Mouse (Mus musculus): ENCODE measurements around the gene Atl1. TPM values are rescaled to one million over a fixed set of nuclear protein-coding genes. Genes with fewer than 3 reads are reported as not detected.

The Atl1 gene
- polyA plus RNA-seq, 1 experiment from 2014 or later: 124 TPM

DNA sequence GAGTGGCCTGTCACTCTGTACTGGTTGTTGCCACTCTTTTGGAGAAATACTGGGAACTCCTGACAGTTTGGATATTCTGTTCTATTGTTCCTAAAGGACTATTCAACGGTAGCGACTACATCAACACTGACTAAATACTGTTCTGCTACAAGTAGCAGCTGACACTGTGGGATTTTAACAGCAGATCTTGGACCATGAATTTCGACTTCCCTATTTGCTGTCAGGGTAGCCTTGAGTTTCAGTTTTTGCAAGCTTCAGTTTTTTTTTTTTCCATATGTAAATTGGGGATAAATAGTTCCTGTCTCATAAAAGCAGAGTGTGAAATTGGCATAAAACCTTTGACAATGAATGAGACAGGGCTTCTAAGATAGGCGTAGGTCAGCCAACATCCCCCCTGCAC lies 117.9 kb downstream of the Atl1 start:
- ATAC-seq: no peak
- no peak overlapping the region for H3K9ac ChIP-seq (replicated peaks; ENCODE audit: low read depth, low read length)
- WGBS: 94% methylated on average over 4 of the region's 4 CpGs
- H3K4me2 ChIP-seq (ENCODE audit: low read length): no peak overlapping the region
- H3K27ac ChIP-seq (ENCODE audit: low read length): no peak overlapping the region
- H3K4me3 ChIP-seq (replicated peaks; ENCODE audit: low read length): no peak overlapping the region
- no peaks in the 10 kb centered on the region for H3K9me3 ChIP-seq (ENCODE audit: control insufficient read depth, low read length)
- peaks cover 14% of the 10 kb centered on the region for H3K36me3 ChIP-seq (ENCODE audit: control insufficient read depth, insufficient read depth)
- no peaks in the 10 kb centered on the region for H3K27me3 ChIP-seq (replicated peaks; ENCODE audit: control insufficient read depth, insufficient read depth, low read length)
- no peaks in the 10 kb centered on the region for H3K4me1 ChIP-seq (replicated peaks; ENCODE audit: control insufficient read depth, insufficient read depth, low read length)

DNA sequence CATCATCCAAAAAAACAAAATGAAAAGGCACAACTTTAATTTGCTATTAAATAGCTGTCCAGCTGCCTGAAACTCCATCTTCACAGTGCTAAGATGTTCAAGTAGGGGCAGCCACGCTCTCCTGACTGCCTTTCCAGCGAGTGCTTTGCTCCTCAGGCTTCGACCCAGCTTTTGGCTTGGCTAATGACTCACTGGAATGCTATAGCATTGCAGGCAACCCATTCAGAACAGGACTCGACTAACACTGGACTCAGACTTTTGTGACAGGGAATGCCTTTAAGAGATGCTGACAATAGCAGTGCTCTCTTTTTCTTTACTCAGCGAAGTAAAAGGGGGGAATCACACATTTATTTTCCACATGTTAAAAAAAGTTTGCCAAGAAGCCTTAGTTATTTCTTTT lies 119.3 kb downstream of the Atl1 start:
- Histone ChIP-seq H3K4me1 (replicated peaks; ENCODE audit: control insufficient read depth, insufficient read depth, low read length) (no peaks in the 10 kb centered on the region), H3K4me2 (ENCODE audit: low read length) (no peak overlapping the region), H3K4me3 (replicated peaks; ENCODE audit: low read length) (no peak overlapping the region), H3K9ac (replicated peaks; ENCODE audit: low read depth, low read length) (no peak overlapping the region), H3K36me3 (ENCODE audit: control insufficient read depth, insufficient read depth) (peaks cover 14% of the 10 kb centered on the region), H3K27ac (ENCODE audit: low read length) (no peak overlapping the region), H3K9me3 (ENCODE audit: control insufficient read depth, low read length) (no peaks in the 10 kb centered on the region), H3K27me3 (replicated peaks; ENCODE audit: control insufficient read depth, insufficient read depth, low read length) (no peaks in the 10 kb centered on the region)
- 16% methylated on average over 5 of the region's 5 CpGs for WGBS
- no peak for ATAC-seq

DNA sequence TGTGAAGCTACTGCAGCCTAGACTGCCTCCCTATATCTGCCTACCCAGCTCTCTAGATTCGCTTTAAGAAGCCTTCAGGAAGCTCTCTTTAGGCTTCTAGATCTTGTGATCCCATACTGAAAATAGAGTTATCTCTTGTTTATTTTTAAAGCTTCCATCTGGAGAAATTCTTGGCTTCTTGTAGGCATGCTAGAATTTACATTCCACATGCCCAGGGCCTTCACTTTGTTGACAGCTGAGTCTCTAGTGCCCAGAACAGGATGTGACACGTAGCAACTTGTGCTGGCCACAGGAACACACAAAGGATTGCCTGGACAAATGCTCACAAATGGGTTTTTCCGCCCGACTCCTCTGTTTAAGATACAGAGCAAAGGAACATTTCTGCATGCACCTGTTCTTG lies 123.5 kb downstream of the Atl1 start:
- Histone ChIP-seq H3K9ac (replicated peaks; ENCODE audit: low read depth, low read length) (no peak overlapping the region), H3K36me3 (ENCODE audit: control insufficient read depth, insufficient read depth) (peaks cover 17% of the 10 kb centered on the region), H3K4me3 (replicated peaks; ENCODE audit: low read length) (no peak overlapping the region), H3K27ac (ENCODE audit: low read length) (no peak overlapping the region), H3K9me3 (ENCODE audit: control insufficient read depth, low read length) (no peaks in the 10 kb centered on the region), H3K27me3 (replicated peaks; ENCODE audit: control insufficient read depth, insufficient read depth, low read length) (no peaks in the 10 kb centered on the region), H3K4me1 (replicated peaks; ENCODE audit: control insufficient read depth, insufficient read depth, low read length) (no peaks in the 10 kb centered on the region), H3K4me2 (ENCODE audit: low read length) (no peak overlapping the region)
- WGBS: 79% methylated on average over 4 of the region's 4 CpGs
- no peak for ATAC-seq

Other genes starting within 250 kb of the Atl1 start
- gene Sos2, start 210.8 kb upstream of the Atl1 start, polyA plus RNA-seq (2015; fragmentation: Nextera tagmentation; extraction: Ambion mirVana): 11.0 and 11.8 TPM in 2 replicates
- gene L2hgdh, start 167.7 kb upstream of the Atl1 start, polyA plus RNA-seq (2015; fragmentation: Nextera tagmentation; extraction: Ambion mirVana): 15.0 and 16.3 TPM in 2 replicates
- 26.0 and 26.1 TPM in 2 replicates for gene Atp5s, start 167.7 kb upstream of the Atl1 start, polyA plus RNA-seq (2015; fragmentation: Nextera tagmentation; extraction: Ambion mirVana)
- 4.9 and 6.9 TPM in 2 replicates for gene Cdkl1, start 101.3 kb upstream of the Atl1 start, polyA plus RNA-seq (2015; fragmentation: Nextera tagmentation; extraction: Ambion mirVana)
- gene Map4k5, start 586 bp downstream of the Atl1 start, polyA plus RNA-seq (2015; fragmentation: Nextera tagmentation; extraction: Ambion mirVana): 34.5 and 38.1 TPM in 2 replicates
- 1.7 and 3.3 TPM in 2 replicates for gene Sav1, start 94.4 kb downstream of the Atl1 start, polyA plus RNA-seq (2015; fragmentation: Nextera tagmentation; extraction: Ambion mirVana)
- 40.2 and 45.3 TPM in 2 replicates for gene Nin, start 221.1 kb downstream of the Atl1 start, polyA plus RNA-seq (2015; fragmentation: Nextera tagmentation; extraction: Ambion mirVana)

Data from forebrain, embryonic 16.5 days (tissue).